Mouse (Mus musculus) stomach, embryonic 14.5 days (tissue): Measurements from ENCODE around the gene Kcnj4. TPM values are rescaled to one million over a fixed set of nuclear protein-coding genes. Genes with fewer than 3 reads are reported as not detected.

Experiments
- ATAC-seq: fragments of 200-750 bp; cut with Nextera tagmentation; 2 replicates; pipeline ENCODE4 v1.8.0; 2017; ENCODE audit warnings: low read depth, moderate TSS enrichment; ENCODE audit not compliant: insufficient number of reproducible peaks, insufficient read depth, low FRiP score
- H3K27ac ChIP-seq: fragments of 300-500 bp; sonication (generic); 2 replicates; pipeline ENCODE4 v1.5.1; 2014; ENCODE audit warnings: mild to moderate bottlenecking, low read length, moderate library complexity, mixed read lengths
- H3K27me3 ChIP-seq: fragments of 300-500 bp; sonication (generic); 2 replicates; pipeline ENCODE4 v1.6.1; 2014; ENCODE audit warnings: low read length, control low read depth, mixed read lengths; ENCODE audit not compliant: control insufficient read depth, insufficient read depth
- H3K36me3 ChIP-seq: fragments of 300-500 bp; sonication (generic); 2 replicates; pipeline ENCODE4 v1.6.1; 2014; ENCODE audit warnings: mild to moderate bottlenecking, control low read depth, low read length, moderate library complexity, mixed read lengths; ENCODE audit not compliant: control insufficient read depth, insufficient read depth
- H3K4me1 ChIP-seq: fragments of 300-500 bp; sonication (generic); 2 replicates; pipeline ENCODE4 v1.6.1; 2014; ENCODE audit warnings: low read length, control low read depth, mixed read lengths; ENCODE audit not compliant: control insufficient read depth, insufficient read depth
- H3K4me2 ChIP-seq: fragments of 300-500 bp; sonication (generic); replicated peaks from 2 replicates; pipeline ENCODE4 v1.6.1; 2014; ENCODE audit warnings: low read depth, low read length, control low read depth
- H3K4me3 ChIP-seq: fragments of 300-500 bp; sonication (generic); 2 replicates; pipeline ENCODE4 v1.5.1; 2014; ENCODE audit warnings: low read depth, low read length, control low read depth
- H3K9ac ChIP-seq: fragments of 300-500 bp; sonication (generic); replicated peaks from 2 replicates; pipeline ENCODE4 v1.6.1; 2014; ENCODE audit warnings: low read depth, mild to moderate bottlenecking, control low read depth, low read length, moderate library complexity, mixed read lengths
- H3K9me3 ChIP-seq: fragments of 300-500 bp; sonication (generic); 2 replicates; pipeline ENCODE4 v1.6.1; 2016; ENCODE audit warnings: low read depth, low read length, control low read depth; ENCODE audit not compliant: control insufficient read depth
- WGBS: fragments of 180-500 bp; shearing (Covaris S2); extraction: QIAGEN DNeasy Blood & Tissue Kit; methylation state at CpG from one replicate; pipeline ENCODE4 v1.1.7; 2014; 5-methylcytosine and 5-hydroxymethylcytosine counted together
- polyA plus RNA-seq: library from polyadenylated mRNA; unstranded; fragments of >200 nt; fragmentation: Nextera tagmentation; extraction: Ambion mirVana; gene quantifications from 2 replicates; pipeline ENCODE4 v1.2.1, GENCODE M21; 2014

Kcnj4 gene
- polyA plus RNA-seq, 1 experiment from 2014 or later, result not detected

DNA sequence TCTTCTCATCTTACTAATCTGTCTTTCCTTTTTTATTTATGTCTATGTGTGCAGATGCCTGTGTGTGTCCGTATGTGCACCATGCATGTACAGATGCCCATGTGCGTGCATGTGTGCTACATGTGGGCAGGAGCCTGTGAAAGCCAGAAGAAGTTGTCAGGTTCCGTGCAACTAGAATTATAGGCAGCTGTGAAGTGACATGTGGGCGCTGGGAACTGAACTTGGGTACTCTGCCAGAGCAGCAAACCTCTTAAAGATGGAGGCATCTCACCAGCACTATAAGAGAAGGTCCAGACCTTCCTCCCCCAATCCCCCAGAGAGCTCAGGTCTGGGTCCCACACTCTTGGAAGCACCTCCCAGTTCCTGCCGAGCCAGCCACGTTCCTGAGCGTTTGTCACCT is 1.4 kb upstream of the Kcnj4 start:
- no peak overlapping the region for H3K4me3 ChIP-seq

GRCm38 (mm10) chr15:79505616-79506283 is 709 bp upstream of the Kcnj4 start:
- peak; percentile 46; the same call in 1 of the 2 replicates for ATAC-seq
- H3K36me3 ChIP-seq, result no peaks in the 10 kb centered on the region
- H3K4me2 ChIP-seq, result peak overlapping the region; percentile 100
- H3K27me3 ChIP-seq, result peaks cover 57% of the 10 kb centered on the region
- no peaks in the 10 kb centered on the region for H3K9me3 ChIP-seq
- peak overlapping the region; percentile 59 for H3K4me3 ChIP-seq
- peaks cover 7% of the 10 kb centered on the region; the same call in 1 of the 2 replicates for H3K4me1 ChIP-seq
- no peak overlapping the region for H3K27ac ChIP-seq
- H3K9ac ChIP-seq, result peak overlapping the region; percentile 33
- under 1% methylated on average over 52 of the region's 71 CpGs for WGBS

More for the DNA sequence above, 1.4 kb upstream of the Kcnj4 start:
- Histone ChIP-seq H3K9ac (no peak overlapping the region), H3K4me1 (peaks cover 7% of the 10 kb centered on the region; the same call in 1 of the 2 replicates), H3K27me3 (peaks cover 57% of the 10 kb centered on the region), H3K4me2 (peak overlapping the region; percentile 100; the same call in 1 of the 2 replicates), H3K27ac (no peak overlapping the region), H3K36me3 (no peaks in the 10 kb centered on the region), H3K9me3 (no peaks in the 10 kb centered on the region)
- no peak for ATAC-seq
- 29% methylated on average over 7 of the region's 7 CpGs for WGBS

DNA sequence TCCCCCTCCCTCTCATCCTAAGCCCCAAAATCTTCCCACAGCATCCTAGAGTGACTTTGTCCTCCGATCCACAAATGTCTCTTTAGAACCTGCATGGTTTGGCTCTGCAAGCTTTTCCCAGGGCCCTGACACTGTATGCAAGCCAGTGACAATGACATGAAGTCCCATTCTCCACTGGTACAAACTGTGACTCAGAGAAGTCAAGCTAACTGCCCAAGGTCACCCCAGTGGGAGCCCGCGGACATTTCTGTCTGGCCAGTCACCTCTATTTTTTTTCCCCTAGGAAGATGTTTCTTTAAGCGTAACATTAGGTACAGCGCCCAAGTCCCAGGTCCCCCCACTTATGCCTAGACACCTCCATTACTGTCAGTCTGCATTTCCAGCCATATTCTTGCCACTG is 1.6 kb downstream of the Kcnj4 start:
- H3K4me3 ChIP-seq, result no peak overlapping the region
- peaks cover 7% of the 10 kb centered on the region; the same call in 1 of the 2 replicates for H3K4me1 ChIP-seq
- WGBS, result 72% methylated on average over 5 of the region's 5 CpGs
- no peaks in the 10 kb centered on the region for H3K36me3 ChIP-seq
- H3K4me2 ChIP-seq, result no peak overlapping the region
- H3K9ac ChIP-seq, result no peak overlapping the region
- no peaks in the 10 kb centered on the region for H3K9me3 ChIP-seq
- H3K27ac ChIP-seq, result no peak overlapping the region
- ATAC-seq, result no peak
- H3K27me3 ChIP-seq, result peaks cover 52% of the 10 kb centered on the region

DNA sequence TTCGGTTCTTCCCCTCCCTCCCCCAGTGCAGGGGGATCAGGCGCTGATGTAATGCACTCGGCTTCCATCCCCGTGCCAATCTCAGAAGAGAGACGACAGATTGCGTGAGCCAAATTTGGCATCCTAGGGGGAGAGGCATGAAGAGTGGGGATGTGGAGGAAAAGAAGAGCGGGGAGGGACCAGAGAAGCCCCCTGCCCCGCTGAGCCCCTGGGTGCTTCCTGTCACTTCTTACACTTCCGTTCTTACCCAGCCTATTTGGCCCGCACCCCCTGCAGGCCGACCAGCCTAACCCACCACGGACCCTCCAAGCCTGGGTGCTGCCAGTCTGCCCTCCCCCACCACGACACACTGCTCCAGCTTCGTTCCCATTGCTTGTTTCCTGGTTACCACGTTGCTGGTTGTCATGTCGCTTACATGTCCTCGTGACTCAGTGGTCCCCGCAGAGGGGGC is 2.1 kb downstream of the Kcnj4 start:
- H3K4me2 ChIP-seq, result no peak overlapping the region
- H3K36me3 ChIP-seq, result no peaks in the 10 kb centered on the region
- no peak overlapping the region for H3K4me3 ChIP-seq
- peaks cover 7% of the 10 kb centered on the region; the same call in 1 of the 2 replicates for H3K4me1 ChIP-seq
- no peak overlapping the region for H3K27ac ChIP-seq
- H3K9me3 ChIP-seq, result no peaks in the 10 kb centered on the region
- no peak for ATAC-seq
- H3K9ac ChIP-seq, result no peak overlapping the region
- 25% methylated on average over 18 of the region's 18 CpGs for WGBS
- H3K27me3 ChIP-seq, result peaks cover 47% of the 10 kb centered on the region

GRCm38 (mm10) chr15:79500110-79500509 is 4.9 kb downstream of the Kcnj4 start:
- Histone ChIP-seq H3K4me1 (peaks cover 4% of the 10 kb centered on the region; the same call in 1 of the 2 replicates), H3K9ac (no peak overlapping the region), H3K36me3 (no peaks in the 10 kb centered on the region), H3K27ac (no peak overlapping the region), H3K9me3 (no peaks in the 10 kb centered on the region), H3K4me2 (no peak overlapping the region), H3K27me3 (peaks cover 25% of the 10 kb centered on the region), H3K4me3 (no peak overlapping the region)
- no peak for ATAC-seq
- 76% methylated on average over 17 of the region's 17 CpGs for WGBS

DNA sequence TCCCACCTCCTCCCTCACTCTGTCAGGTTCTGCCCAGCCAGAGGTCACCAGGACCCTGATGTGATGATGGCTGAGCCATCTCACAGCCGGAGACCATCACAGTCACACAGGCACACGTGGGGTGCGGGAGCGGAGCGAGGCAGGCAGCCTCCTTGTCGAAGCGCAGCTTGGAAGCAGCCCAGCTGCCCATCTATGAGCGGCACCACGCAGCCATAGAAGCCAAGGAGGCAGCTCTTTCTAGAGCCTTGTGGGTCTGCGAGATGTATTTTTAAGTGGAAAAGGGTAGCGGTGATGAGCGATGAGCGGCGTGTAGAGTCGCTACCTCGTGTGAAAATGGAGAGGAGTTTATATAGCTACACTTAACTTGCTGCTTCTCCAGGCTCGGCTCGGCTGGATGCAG is 11.5 kb downstream of the Kcnj4 start:
- ATAC-seq, result no peak
- 23% methylated on average over 18 of the region's 18 CpGs for WGBS
- Histone ChIP-seq H3K36me3 (no peaks in the 10 kb centered on the region), H3K4me3 (no peak overlapping the region), H3K27ac (no peak overlapping the region), H3K27me3 (no peaks in the 10 kb centered on the region), H3K9ac (no peak overlapping the region), H3K9me3 (no peaks in the 10 kb centered on the region), H3K4me2 (0 out of 2 replicates have a peak overlapping the region, but pooled peaks have one; percentile 10), H3K4me1 (no peaks in the 10 kb centered on the region)

DNA sequence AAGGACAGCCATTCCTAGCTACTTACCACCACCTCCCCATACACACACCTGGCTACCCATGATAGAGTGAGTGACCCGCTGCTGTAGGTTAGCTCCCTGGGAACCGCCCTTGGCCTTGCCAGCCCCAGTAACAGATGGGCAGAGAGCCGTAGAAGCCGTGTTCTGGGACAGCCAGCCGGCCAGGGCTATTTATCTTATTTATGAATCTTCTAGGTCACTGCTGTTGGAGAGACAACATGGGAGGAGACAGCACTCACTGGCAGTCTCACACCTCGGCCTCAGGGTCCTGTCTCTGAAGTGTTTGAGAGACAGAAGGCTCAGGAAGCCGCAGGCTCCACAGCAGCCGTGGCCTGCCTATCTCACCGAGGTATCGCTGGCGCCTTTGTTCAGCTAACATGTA is 15.6 kb downstream of the Kcnj4 start:
- no peaks in the 10 kb centered on the region for H3K27me3 ChIP-seq
- ATAC-seq, result no peak

DNA sequence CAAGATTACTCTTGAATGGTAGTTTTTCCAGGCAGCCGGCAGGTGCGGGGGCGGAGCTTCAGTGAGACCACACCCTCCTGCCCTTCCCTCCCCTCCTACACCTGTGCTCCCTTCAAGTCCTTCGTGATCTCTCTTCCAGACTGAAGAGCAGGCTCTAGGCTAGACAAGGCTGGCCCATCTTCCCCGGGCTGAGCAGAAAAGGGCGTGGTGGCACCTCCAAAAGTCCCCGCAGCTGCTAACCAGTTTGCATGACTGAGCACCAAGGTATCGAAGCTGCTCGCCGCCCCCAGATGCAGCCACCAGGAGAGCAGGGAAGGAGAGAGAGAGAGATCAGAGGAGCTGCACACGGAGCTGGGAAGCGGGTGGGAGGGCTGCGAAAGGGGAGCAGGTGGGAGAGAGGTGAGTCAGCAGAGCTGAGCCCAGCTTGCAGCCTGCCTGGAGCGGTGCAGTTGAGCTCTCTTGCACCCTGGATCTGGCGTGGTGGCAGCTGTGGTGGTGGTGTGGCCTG is 23.8 kb downstream of the Kcnj4 start:
- Histone ChIP-seq H3K27me3 (no peaks in the 10 kb centered on the region), H3K4me2 (no peak overlapping the region; the same call in 1 of the 2 replicates), H3K4me3 (no peak overlapping the region), H3K9me3 (no peaks in the 10 kb centered on the region), H3K9ac (no peak overlapping the region), H3K36me3 (no peaks in the 10 kb centered on the region), H3K4me1 (no peaks in the 10 kb centered on the region), H3K27ac (no peak overlapping the region)
- WGBS, result 10% methylated on average over 15 of the region's 15 CpGs
- ATAC-seq, result no peak

More for the DNA sequence above, 15.6 kb downstream of the Kcnj4 start:
- 62% methylated on average over 11 of the region's 11 CpGs for WGBS
- Histone ChIP-seq H3K9ac (no peak overlapping the region), H3K27ac (no peak overlapping the region), H3K4me3 (no peak overlapping the region), H3K4me1 (no peaks in the 10 kb centered on the region), H3K36me3 (no peaks in the 10 kb centered on the region), H3K4me2 (no peak overlapping the region), H3K9me3 (no peaks in the 10 kb centered on the region)
